18 mouse cellular contexts compared by ENCODE assay signal in genomic region chr8:61306501-61307112, GRCm38 (mm10).
A peak's percentile ranks its signal among the peaks of the same experiment; 100 is the strongest.
DNase-seq lines count a peak whose midpoint lies in the region; ATAC-seq lines count a peak whose summit lies in the region.
"Had no signal": no experiment of that assay in that cellular context is flagged by ENCODE, and none has a peak within 500 bp of the region (broad histone marks: within the 10 kb centered on the region; RNA-seq: fewer than 3 reads in every experiment).

No protein-coding gene starts in this region.

- no peak for DNase-seq in forebrain, embryonic 10.5 days (ENCODE audit: extremely low spot score, low spot score)
- no peak for DNase-seq in forebrain, embryonic 11.5 days (ENCODE audit: low spot score)
- peak; percentile 37 to 71 for DNase-seq in layer of hippocampus, adult 18-20 months (ENCODE audit: low spot score in 2 of 2)
- DNase-seq in layer of hippocampus, adult 9-10 months (ENCODE audit: low spot score), result no peak
- peak; percentile 77 for DNase-seq in brain, adult 2 months (ENCODE audit: low read depth, low spot score)
- peak; percentile 45 to 76 for DNase-seq in left cerebral cortex, postnatal 14 days (ENCODE audit: low spot score in 2 of 2)
- DNase-seq in natural killer cell, adult 2 months (ENCODE audit: low spot score in 2 of 2), result no peak
- no peak for DNase-seq in retina, postnatal 1 day
- DNase-seq: adrenal gland, postnatal 10 days; cerebellum, postnatal 36 days; gastrocnemius, postnatal 25 days; lung, adult 2 months; midbrain, embryonic 14.5 days; thymus, postnatal 36 days had no signal

- no peaks in the 10 kb centered on the region for H3K36me3 ChIP-seq in forebrain, embryonic 10.5 days (replicated peaks)
- no peaks in the 10 kb centered on the region; the same call in 1 of the 2 replicates for H3K36me3 ChIP-seq in forebrain, embryonic 11.5 days (ENCODE audit: control insufficient read depth, insufficient read depth, low read length)
- H3K36me3 ChIP-seq: embryonic facial prominence, embryonic 12.5 days; hindbrain, embryonic 10.5 days; kidney, embryonic 15.5 days had no signal

- ATAC-seq in forebrain, embryonic 11.5 days (replicated peaks; ENCODE audit: low FRiP score), result no peak

- H3K4me1 ChIP-seq in forebrain, embryonic 10.5 days, result peaks cover 74% of the 10 kb centered on the region
- H3K4me1 ChIP-seq in forebrain, embryonic 11.5 days (replicated peaks; ENCODE audit: control insufficient read depth, insufficient read depth, low read length), result peaks cover 24% of the 10 kb centered on the region

- H3K4me2 ChIP-seq in forebrain, embryonic 11.5 days (ENCODE audit: low read depth, low read length, severe bottlenecking), result no peak overlapping the region
- H3K4me2 ChIP-seq: embryonic facial prominence, embryonic 12.5 days; kidney, embryonic 15.5 days had no signal

- no peaks in the 10 kb centered on the region for H3K27me3 ChIP-seq in forebrain, embryonic 10.5 days (ENCODE audit: poor library complexity, severe bottlenecking)
- no peaks in the 10 kb centered on the region for H3K27me3 ChIP-seq in forebrain, embryonic 11.5 days (ENCODE audit: control insufficient read depth, insufficient read depth, low read length)
- H3K27me3 ChIP-seq: CH12.LX; embryonic facial prominence, embryonic 12.5 days; kidney, embryonic 15.5 days had no signal

- H3K9me3 ChIP-seq in forebrain, embryonic 10.5 days, result no peaks in the 10 kb centered on the region
- no peaks in the 10 kb centered on the region for H3K9me3 ChIP-seq in forebrain, embryonic 11.5 days (ENCODE audit: control insufficient read depth, low read length)
- H3K9me3 ChIP-seq: embryonic facial prominence, embryonic 12.5 days; hindbrain, embryonic 10.5 days; kidney, embryonic 15.5 days had no signal

- no peak overlapping the region for H3K9ac ChIP-seq in forebrain, embryonic 11.5 days (ENCODE audit: low read length)
- H3K9ac ChIP-seq: embryonic facial prominence, embryonic 12.5 days; kidney, embryonic 15.5 days had no signal

- intact Hi-C loops in left cerebral cortex, postnatal 14 days (cut with DNase I), result no loop called here

- peak overlapping the region; percentile 20; the same call in 1 of the 2 replicates for H3K27ac ChIP-seq in forebrain, embryonic 10.5 days
- H3K27ac ChIP-seq in forebrain, embryonic 11.5 days (ENCODE audit: low read depth, low read length), result no peak overlapping the region
- H3K27ac ChIP-seq: embryonic facial prominence, embryonic 12.5 days; hindbrain, embryonic 10.5 days; kidney, embryonic 15.5 days had no signal

- WGBS in forebrain, embryonic 10.5 days, result 91% methylated on average over 4 of the region's 4 CpGs
- WGBS in forebrain, embryonic 11.5 days, result 88% methylated on average over 4 of the region's 4 CpGs

- H3K4me3 ChIP-seq in forebrain, embryonic 10.5 days, result no peak overlapping the region
- no peak overlapping the region for H3K4me3 ChIP-seq in forebrain, embryonic 11.5 days (ENCODE audit: low read depth, low read length)
- H3K4me3 ChIP-seq: embryonic facial prominence, embryonic 12.5 days; hindbrain, embryonic 10.5 days; kidney, embryonic 15.5 days had no signal

Comparison
In these comparisons a context has a peak if more than half of its experiments do, and no peak if none do; other contexts are left out.
1. DNase-seq: peak in layer of hippocampus, adult 18-20 months (2 of 2), brain, adult 2 months (single experiment) and left cerebral cortex, postnatal 14 days (2 of 2); none in forebrain, embryonic 10.5 days (single experiment), forebrain, embryonic 11.5 days (single experiment), layer of hippocampus, adult 9-10 months (single experiment), natural killer cell, adult 2 months (0 of 2) and retina, postnatal 1 day (single experiment).